Mouse (Mus musculus) lung, postnatal 4 days (tissue): ENCODE measurements around the gene Rapgef3.

ENCODE experiments used
- DNase-seq, 2 experiments: peaks; one replicate each; pipeline ENCODE4 v3.0.0; 2021

Gene Rapgef3

DNA sequence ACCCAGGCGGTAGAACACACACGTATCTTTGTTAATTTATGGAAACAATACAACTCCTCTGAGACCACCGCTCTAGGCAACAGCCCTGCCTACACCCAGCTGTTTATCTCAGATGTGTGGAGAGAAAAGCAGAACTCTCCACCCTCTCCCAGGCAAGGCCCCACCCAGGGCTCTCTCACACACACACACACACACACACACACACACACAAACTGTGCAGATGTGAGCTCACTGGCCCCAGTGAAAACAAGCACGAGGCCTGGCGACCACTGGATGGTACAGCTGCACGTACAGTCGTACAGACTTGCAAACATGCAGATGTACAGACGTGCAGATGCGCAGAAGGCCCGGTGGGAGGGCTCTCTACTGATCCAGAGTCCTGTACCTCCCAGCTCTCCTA is 22.8 kb downstream of the Rapgef3 start:
- DNase-seq, result no peak

DNA sequence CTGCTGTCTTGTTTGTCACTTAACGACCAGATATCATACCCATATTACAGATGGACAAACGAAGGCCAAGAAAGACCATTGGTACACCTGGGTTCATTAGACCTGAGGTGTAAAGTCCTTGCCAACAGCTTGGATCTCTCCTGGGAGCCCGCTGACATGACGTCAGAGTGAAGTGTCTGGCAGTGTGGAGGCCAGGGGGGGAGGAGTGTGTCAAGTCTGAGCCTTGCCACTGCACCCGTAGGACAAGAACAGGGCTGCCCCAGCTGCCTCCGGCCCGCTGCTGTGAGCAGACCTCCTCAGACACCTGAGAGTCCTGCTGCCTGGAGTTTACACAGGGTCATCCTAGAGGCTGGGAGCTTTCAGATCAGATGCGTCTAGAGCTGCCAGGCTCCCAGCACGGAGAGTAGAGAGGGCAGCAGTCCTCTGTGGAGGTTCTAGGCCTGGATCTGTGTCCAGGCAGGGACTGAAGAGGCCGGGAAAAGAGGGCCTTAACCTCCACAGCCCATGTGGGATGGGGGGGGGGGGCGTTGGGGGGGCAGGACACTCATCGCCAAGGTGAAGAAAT is 23.7 kb downstream of the Rapgef3 start:
- no peak for DNase-seq

DNA sequence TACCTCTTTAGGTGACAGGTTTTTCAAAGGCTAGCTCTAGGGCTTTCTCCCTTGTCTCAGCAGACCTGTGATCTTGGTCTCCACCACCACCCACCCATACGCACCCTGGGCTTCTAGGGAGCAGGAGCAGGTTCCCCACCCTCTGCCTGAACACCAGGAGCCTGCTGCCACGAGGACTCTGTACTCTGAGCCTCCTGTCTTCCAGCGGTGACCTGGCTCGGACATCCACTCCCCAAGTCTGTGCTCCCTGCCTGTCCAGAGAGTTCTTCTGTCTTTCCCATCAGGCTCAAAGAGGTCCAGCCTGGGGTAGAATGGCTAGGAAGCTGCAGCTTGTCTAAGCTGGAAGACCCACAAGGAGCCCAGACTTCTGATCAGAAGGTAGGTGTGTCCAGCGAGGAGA is 24.6 kb downstream of the Rapgef3 start:
- no peak for DNase-seq

DNA sequence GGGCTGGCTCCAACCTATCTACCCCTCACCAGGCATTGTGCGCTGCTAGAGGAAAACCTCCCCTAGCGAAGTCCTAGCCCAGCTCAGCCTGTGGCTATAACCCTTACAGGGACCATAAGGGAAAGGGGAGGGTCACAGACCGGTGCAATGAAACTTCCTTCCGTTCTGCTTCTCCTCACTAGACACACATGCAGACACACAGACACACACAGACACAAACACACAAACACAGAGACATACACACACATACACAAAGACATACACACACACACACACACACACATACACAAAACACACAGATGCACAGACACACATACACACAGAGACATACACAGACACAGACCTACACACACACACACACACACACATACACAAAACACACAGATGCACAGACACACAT is 25.2 kb downstream of the Rapgef3 start:
- no peak for DNase-seq

DNA sequence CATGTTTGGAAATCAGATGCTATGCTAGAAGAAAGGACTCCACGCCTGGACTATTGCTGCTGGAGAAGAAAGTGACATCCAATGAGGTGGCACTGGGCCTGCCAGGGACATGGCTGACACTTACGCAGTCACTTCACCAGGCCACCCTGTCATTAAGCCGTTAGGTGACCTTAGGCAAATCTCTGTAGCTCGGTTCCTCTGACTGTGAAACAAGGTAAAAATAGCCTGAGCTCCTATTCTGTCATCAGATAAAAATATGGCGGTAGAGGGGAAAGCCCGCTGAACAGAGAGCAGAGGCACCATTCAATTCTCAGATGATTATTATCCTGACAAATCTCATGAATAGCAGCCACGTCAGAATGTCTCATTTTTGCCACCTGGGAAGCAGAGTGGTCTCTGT is 25.7 kb downstream of the Rapgef3 start:
- no peak for DNase-seq

DNA sequence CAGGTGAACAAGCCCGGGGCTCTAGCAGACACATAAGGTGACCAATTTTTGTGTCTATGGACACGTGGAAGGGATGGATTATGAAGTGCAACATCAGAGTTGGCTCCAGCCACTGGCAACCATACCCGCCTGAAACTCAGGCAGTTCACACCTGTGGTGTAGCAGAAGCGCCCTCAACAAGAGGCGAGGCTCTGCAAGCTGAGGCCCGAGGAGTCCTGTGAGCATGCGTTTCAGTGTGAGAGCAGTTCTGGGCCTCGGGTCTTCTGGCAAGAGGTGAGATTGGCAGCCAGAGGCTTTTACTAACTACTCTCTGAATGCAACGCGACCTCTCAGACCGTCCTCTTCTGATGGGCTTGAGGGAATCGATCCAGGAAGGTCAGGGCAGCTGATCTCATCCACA is 26.1 kb downstream of the Rapgef3 start:
- no peak for DNase-seq

DNA sequence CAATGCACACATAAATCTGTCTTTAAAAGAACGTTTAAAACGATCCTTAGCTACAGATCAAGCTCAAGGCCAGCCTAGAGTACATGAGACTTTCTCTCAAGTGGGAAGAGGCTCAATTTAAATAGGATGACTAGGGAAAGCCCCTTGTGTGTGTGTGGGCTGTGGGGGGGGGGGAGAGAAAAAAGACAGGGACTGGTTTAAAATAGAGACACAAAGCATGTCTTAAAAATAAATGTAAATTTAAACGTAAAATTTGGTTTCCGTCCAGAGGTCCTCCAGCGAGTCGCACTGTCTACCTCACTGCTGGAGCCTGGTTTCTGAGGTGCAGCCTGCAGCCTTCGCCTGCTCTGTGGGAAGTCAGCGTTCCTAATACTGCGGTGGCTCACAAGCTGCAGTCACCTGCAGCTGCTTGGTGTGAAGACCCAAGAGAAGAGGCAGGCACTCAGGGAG is 27.5 kb downstream of the Rapgef3 start:
- DNase-seq, result no peak

DNA sequence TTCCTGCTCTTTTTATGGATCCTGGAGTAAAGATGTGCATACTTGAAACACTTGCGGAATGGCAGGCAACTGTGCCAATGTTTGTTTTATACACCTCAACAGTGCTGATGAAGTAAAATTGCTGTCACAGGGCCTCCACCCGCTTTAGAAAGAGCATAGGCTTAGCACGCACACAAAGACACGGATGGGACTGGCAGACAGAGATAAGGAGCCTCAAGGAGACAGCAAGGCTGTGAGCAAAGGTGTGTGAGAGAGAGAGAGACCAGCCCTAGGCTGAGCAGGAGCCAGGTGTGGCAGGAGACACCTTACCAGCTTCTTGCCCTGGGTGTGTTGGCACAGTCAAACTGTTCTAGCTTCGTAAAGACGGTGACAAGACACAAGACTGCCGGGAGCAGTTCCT is 28.8 kb downstream of the Rapgef3 start:
- DNase-seq, result no peak

DNA sequence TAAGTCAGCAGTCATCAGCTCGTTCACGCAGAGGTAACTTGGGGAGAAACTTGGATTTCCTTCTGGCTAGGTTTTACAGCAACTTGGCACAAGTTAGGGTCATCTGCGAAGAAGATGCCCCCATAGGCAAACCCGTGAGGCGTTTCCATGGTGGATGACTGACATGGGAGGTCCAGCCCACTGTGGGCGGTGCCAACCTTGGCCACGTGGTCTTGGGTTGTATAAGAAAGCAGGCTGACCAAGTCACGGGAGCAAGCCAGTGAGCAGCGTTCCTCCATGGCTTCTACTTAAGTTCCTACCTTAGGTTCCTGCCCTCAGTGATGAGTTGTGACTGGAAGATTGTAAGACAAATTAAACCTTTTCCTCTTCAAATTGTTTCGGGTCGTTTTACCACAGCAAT is 35.8 kb downstream of the Rapgef3 start:
- no peak for DNase-seq

DNA sequence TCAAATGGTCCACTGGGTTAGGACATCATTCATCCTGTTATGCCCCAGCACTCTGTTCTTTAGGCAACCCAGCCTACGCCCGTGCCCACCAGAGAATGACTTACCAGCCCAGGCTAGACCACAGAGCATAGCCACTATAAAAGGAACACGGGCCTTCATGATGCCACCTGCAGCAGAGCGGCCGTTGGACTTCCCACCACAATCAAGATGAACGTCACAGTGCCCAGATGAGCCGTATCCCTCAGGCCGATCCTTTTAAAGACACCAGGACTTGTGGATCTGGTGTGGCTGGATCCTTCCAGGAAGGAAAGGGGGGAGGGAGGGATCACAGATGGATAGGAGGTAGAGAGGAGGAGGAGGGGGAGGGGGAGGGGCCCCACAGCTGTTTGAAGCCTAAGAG is 36.7 kb downstream of the Rapgef3 start, which contains the start of gene Endou:
Endou (minus strand) TSS at position 229 of the 400 bp plus-strand sequence.
- no peak for DNase-seq

DNA sequence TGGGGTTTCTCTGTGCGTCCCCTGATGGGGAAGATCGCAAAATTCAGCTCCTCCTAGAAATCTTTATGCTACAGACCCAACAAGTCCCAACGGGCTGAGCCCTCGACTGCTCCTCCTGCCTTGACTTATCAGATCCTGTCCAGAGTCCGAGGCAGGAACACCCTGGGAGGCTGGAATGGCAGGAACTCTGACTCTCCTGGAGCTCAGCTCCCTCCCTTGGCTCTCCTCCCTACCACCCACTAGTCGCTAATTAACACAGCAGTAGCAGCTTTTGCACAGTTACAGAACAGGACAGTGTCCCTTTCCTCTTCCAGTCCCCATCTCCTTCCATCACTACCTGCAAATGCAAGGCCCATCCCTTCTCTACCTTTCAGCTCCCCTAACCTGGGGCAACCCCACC is 37.4 kb downstream of the Rapgef3 start:
- no peak for DNase-seq

DNA sequence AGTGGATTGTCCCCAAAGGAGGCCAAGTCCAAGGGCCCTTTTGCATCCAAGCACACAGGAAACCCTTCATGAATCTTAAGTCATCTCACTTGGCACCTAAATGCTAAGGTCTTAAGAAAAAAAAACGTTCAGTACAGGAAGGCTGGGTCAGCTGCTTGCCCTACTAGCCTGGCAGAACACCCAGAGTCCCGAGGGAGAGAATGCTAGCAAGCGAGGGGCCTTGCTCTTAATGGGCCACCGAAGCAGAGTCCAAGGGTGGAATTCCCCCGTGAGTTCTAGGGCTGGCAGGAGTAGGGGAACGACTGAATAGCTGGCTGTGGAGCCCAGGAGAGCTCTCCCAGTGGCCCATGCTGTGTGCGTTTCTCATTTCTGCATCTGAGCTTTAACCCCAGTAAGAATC is 39.0 kb downstream of the Rapgef3 start:
- no peak for DNase-seq

DNA sequence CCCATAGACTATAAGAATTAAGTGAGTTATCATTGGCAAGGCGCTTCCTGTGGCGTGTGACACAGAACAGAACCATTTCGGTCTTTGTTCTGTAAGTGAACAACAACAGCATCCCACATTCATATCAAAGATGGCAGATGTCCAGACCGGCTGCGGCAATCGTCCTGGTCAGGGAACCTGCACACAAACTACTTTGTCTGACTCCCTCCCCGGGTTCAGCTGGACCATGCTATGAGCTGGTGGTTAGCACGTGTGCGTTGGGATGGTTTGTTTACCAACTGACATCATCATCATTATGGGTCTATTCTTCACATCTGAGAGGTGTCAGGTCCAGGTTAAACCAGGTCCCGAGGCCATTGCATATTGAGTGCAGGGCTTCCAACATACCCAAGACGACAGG is 39.4 kb downstream of the Rapgef3 start:
- no peak for DNase-seq

DNA sequence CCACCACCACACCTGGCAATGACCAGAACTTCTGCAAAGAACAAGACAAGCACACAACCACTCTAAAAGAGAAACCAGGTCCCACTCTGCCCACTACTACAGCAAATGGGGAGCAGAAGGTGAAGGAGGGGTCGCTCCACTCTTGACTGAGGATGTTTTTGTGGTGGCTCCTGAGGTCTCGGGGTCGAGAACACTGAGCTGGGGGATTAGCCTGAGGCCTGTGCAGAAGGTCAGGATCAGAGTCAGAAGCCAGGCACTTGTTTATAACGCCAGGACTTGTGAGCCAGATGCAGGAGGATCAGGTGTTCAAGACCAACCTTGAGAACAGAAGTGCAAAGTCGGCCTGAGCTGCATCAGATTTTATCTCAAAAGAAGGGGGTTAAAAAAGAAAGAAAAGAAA is 40.3 kb downstream of the Rapgef3 start:
- no peak for DNase-seq

DNA sequence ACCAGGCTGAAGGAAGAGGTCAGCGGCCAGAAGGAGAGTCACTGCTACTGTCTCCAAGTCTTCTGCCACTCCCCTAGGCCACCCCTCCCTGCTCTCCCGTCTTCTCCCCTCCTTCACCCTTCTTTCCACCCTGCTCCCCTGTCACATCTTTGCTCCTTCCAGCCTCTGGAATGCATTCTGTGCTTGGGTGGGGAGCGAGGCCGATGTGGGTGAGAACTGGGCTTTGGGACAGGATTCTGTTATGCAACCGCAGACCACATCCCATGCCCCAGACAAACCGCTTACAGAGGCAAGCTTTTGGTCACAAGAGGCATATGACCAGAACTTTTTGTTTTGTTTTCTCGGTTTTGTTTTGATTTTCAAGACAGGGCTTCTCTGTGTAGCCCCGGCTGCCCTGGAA is 40.7 kb downstream of the Rapgef3 start:
- DNase-seq, result peak in 1 of 2 experiments; percentile 70

DNA sequence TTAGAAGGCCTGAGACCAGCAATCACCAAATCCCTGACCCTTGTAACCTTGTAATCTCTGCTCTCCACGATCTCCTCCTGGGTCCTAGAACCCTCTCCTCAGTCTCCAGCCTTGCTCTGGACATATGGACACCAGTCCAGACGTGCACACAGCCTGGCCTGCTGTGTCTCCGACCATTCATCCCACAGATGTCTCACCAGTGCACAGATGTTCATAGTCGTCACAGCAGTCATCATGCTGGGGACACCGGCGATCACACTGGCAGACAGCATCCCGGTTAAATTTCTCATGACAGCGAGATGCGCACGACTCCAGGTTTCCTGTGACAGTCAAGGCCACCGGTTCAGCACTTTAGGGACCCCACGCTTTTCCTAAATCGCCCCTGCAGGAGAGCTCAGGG is 41.5 kb downstream of the Rapgef3 start:
- no peak for DNase-seq

DNA sequence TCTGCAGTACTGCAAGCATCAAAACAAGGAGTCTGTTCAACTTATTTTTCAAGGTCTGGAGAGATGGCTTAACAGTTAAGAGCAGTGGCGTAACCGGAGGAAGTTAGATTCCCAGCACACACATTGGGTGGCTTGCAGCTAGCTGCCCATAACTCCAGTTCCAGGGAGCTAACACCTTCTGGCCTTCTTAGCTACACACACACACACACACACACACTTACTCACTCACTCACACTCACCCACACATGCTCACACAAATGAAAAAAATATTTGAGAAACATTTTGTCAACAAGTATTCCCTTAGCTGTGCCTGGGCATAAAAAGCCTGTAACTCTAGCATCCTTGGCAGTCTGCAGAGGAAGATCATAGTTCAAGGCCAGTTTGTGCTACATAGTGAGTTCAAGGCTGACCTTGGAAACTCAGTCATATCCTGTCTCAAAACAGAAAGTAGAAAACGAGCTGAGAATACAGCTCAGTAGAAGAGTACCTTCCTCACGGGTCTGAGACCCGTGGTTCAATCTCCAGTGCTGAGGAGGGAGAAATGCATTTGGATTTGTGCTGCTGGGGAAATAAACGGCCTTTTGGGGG is 42.5 kb downstream of the Rapgef3 start:
- DNase-seq, result no peak

DNA sequence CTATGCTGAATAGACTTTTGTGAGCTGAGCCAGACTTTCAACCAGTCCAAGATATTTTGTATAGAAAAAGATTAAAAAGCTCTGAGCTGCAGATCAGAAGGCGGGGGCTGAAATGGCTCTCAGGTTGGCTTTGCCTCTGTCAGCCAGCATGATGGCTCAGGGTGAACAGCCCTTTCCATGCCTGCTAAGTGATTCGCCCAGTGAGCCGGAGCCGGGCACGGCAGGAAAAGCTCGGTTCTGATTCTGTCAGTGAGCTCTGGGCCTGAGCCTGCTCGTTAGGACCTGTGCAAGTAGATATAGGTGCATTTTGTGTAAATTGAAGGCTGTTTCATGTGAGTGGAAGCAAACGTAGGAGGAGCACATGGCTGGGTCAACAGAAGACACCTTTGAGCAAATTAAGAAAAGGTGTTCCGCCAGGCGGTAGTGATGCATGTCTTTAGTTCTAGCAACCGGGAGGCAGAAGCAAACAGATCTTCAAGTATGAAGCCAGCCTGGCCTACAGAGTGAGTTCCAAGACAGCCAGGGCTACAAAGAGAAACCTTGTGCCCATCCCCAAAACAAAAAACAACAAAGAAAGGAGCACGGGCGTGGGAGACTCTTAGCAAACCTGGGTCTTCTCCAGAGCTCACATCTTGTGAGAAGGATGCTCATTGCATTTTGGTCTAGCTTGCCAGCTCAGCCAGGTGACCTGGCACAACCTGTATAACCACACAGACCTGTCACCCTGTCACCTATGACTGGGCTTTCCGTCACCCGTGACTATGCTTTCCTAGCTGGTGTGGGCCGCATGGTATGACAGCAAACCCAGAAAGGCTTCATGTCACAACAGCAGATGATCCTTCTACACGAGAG is 43.2 kb downstream of the Rapgef3 start:
- no peak for DNase-seq

DNA sequence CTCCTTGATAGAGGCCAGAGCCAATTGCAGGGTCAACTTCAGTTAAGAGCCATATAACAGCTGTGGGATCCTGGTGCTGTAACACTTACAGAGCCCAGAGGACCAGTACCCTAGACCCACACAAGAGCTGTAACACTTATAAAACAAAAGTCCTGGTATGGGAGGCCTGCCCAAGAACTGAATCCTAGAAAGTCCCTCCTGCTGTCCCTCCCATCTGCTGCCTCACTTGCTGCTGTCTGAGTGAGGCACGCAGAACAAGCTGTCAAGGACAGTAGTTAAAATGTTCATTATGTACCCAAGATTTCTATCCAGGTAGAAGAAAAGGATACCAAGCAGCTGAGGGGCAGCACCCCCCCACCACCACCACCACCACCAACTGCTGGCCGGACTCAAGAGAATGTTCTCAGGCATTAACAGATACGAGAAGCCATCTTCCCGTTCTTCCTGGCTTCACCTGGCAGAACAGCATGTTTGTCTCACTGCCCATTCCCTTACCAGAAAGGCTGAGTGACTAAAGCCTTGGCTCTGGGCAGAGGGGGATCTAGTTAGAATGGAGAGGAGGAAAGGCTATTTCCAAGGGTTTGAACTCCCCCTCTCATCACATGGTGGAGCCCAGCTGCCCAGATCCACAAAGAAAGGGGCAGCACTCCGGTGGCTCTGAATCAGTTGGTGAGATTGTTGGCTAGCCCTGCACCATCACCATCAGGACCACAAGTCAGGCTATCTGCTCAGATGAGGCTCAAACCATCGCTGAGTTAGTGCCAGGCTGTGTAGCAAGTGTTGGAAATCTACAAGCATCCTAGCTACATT is 44.0 kb downstream of the Rapgef3 start:
- no peak for DNase-seq

DNA sequence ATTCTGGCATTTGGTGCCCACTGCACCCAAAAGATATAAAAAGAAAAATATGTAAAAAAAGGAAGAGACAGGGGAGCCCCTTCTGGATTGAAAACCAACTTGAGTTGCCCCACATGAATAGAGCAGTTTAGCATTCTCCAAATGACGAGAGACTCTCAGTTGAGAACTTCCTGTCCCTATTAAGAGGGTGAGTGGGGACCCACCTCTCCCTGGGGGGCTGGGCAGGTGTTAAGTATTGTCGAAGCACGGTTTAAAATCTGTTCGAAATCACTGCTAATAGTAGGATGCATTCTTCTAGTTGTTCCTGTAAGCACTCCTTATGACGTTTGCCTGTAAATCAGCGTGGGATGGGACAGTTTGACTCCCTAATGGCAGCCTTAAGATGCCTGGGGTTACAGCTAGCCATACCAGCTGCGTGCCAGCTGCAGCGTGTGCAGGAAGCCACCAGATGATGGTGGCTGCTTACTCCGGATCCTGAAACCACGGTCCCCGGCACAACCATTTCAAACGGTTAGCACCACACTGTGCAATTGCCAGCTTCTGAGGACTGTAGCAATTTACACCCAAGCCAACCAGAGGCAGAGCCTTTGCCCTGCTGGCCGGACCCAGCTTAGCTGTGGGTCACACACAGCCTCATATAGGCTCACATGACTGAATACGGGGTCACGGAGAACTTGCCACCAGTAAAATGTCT is 46.6 kb downstream of the Rapgef3 start:
- no peak for DNase-seq

DNA sequence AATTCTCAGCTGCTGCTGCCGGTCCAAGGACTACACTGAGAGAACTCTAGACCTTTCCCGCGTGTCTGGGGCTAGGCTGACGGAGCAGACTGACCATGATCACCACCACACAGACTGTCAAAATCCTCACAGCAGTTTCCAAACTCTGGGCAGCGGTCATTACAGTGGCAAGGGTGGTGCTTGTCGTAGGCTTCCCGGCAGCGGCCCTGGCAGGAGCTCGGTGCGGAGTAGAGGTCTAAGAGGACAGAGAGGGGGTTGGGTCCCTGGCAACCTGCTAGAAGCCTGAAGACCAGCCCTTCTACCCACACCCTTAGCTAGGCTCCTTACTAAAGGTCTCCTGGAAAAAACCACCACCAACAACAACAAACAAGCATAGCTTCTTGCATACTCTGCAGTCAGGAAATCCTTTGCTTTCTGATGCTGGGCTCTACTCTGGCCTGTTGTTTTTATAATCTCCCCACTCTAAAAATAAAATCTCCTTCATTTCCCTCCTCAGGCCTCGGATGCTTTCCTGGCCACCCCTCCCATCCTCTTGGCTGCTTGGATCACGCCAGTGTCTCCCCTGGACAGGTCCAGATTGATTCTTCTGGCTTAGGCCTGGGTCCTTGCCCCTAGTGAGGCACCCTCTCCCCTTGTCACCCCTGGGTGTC is 47.6 kb downstream of the Rapgef3 start:
- peak in 1 of 2 experiments; percentile 53 for DNase-seq

DNA sequence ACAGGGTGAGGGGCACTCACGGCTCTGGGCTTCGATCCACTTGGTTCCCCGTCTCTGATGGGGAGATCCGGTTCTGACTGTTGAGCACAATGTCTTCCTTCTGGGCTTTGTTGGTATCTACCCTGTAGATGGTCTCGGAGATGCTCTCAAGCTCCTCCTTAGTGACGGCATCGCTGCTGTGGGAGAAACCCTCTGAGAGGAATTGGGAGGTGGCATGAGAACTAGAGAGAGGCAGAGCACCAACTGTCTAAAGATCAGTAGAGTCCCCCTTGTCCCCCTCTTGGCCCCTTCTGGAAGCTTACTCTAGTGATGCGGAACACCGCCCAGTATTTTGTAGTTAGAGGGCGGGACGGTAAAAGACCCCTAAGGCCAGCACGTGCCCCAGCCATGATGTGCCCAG is 48.3 kb downstream of the Rapgef3 start:
- DNase-seq, result no peak
